Comparison of ENCODE assay signal across 19 mouse cellular contexts in genomic region chr17:35769175-35769960, GRCm38 (mm10). TPM values are rescaled to one million over a fixed set of nuclear protein-coding genes. Genes with fewer than 3 reads are reported as not detected.
DNase-seq lines count a peak whose midpoint lies in the region; ATAC-seq lines count a peak whose summit lies in the region.
"Had no signal": no experiment of that assay in that cellular context is flagged by ENCODE, and none has a peak within 500 bp of the region (broad histone marks: within the 10 kb centered on the region; RNA-seq: fewer than 3 reads in every experiment).

No protein-coding gene starts in this region.

- no peak overlapping the region for H3K27ac ChIP-seq in midbrain, embryonic 11.5 days (ENCODE audit: low read depth, low read length)
- H3K27ac ChIP-seq in midbrain, embryonic 15.5 days: no peak overlapping the region
- no peak overlapping the region for H3K27ac ChIP-seq in stomach, embryonic 15.5 days
- H3K27ac ChIP-seq: forebrain, embryonic 15.5 days; heart, embryonic 13.5 days; kidney, postnatal 0 days; layer of hippocampus, adult 2 months; limb, embryonic 10.5 days; macrophage; midbrain, embryonic 12.5 days had no signal

- no peaks in the 10 kb centered on the region for H3K27me3 ChIP-seq in midbrain, embryonic 11.5 days (ENCODE audit: control insufficient read depth, insufficient read depth, low read length)
- no peaks in the 10 kb centered on the region for H3K27me3 ChIP-seq in midbrain, embryonic 15.5 days (replicated peaks)
- no peaks in the 10 kb centered on the region for H3K27me3 ChIP-seq in stomach, embryonic 15.5 days (replicated peaks)
- H3K27me3 ChIP-seq: forebrain, embryonic 15.5 days; heart, embryonic 13.5 days; midbrain, embryonic 12.5 days had no signal

- DNase-seq in cerebellum, postnatal 14 days: peak; percentile 32 to 48
- DNase-seq in cerebellum, adult 11-12 months: no peak
- DNase-seq in midbrain, embryonic 11.5 days (ENCODE audit: low spot score, missing footprints): peak; percentile 39
- peak; percentile 24 to 32 for DNase-seq in cerebellum, postnatal 36 days
- DNase-seq in left cerebral cortex, postnatal 36 days (ENCODE audit: low spot score in 2 of 2): no peak
- no peak for DNase-seq in kidney, adult 11 months
- DNase-seq: adrenal gland, postnatal 25 days; embryo, embryonic 11 days; lung, adult 2 months; thymus, adult 18-20 months had no signal

- H3K4me1 ChIP-seq in midbrain, embryonic 11.5 days (ENCODE audit: control insufficient read depth, insufficient read depth, low read length): no peaks in the 10 kb centered on the region
- H3K4me1 ChIP-seq in midbrain, embryonic 15.5 days: no peaks in the 10 kb centered on the region
- peaks cover 4% of the 10 kb centered on the region; the same call in 1 of the 2 replicates for H3K4me1 ChIP-seq in stomach, embryonic 15.5 days
- H3K4me1 ChIP-seq: forebrain, embryonic 15.5 days; midbrain, embryonic 12.5 days had no signal

- no peaks in the 10 kb centered on the region for H3K36me3 ChIP-seq in midbrain, embryonic 11.5 days (ENCODE audit: control insufficient read depth, insufficient read depth, low read length)
- H3K36me3 ChIP-seq in midbrain, embryonic 15.5 days (replicated peaks): no peaks in the 10 kb centered on the region
- H3K36me3 ChIP-seq in stomach, embryonic 15.5 days: no peaks in the 10 kb centered on the region
- H3K36me3 ChIP-seq: forebrain, embryonic 15.5 days; heart, embryonic 13.5 days; limb, embryonic 10.5 days; midbrain, embryonic 12.5 days had no signal

- H3K4me3 ChIP-seq in midbrain, embryonic 11.5 days (ENCODE audit: low read depth, low read length): no peak overlapping the region
- no peak overlapping the region for H3K4me3 ChIP-seq in midbrain, embryonic 15.5 days
- no peak overlapping the region for H3K4me3 ChIP-seq in stomach, embryonic 15.5 days (replicated peaks)
- H3K4me3 ChIP-seq: forebrain, embryonic 15.5 days; heart, embryonic 13.5 days; layer of hippocampus, adult 2 months; limb, embryonic 10.5 days; midbrain, embryonic 12.5 days had no signal

- H3K4me2 ChIP-seq in midbrain, embryonic 11.5 days: no peak overlapping the region
- H3K4me2 ChIP-seq in midbrain, embryonic 15.5 days: no peak overlapping the region
- no peak overlapping the region for H3K4me2 ChIP-seq in stomach, embryonic 15.5 days
- H3K4me2 ChIP-seq: forebrain, embryonic 15.5 days; heart, embryonic 13.5 days; midbrain, embryonic 12.5 days had no signal

- 59% methylated on average over 5 of the region's 5 CpGs for WGBS in midbrain, embryonic 11.5 days
- WGBS in midbrain, embryonic 15.5 days: 56% methylated on average over 5 of the region's 5 CpGs
- WGBS in stomach, embryonic 15.5 days: 70% methylated on average over 5 of the region's 5 CpGs

- no peak overlapping the region for H3K9ac ChIP-seq in midbrain, embryonic 11.5 days (ENCODE audit: low read length)
- no peak overlapping the region for H3K9ac ChIP-seq in midbrain, embryonic 15.5 days
- H3K9ac ChIP-seq in stomach, embryonic 15.5 days: no peak overlapping the region
- H3K9ac ChIP-seq: forebrain, embryonic 15.5 days; heart, embryonic 13.5 days; midbrain, embryonic 12.5 days had no signal

- no peak for ATAC-seq in midbrain, embryonic 11.5 days (ENCODE audit: low FRiP score)
- no peak for ATAC-seq in midbrain, embryonic 15.5 days (replicated peaks)
- peak; percentile 63 for ATAC-seq in stomach, embryonic 15.5 days (ENCODE audit: insufficient read depth, low FRiP score, low read depth)
- ATAC-seq: forebrain, embryonic 15.5 days had no signal

- intact Hi-C loops in left cerebral cortex, postnatal 36 days (cut with DNase I): no loop called here

- H3K9me3 ChIP-seq in midbrain, embryonic 11.5 days (ENCODE audit: control insufficient read depth, low read length): no peaks in the 10 kb centered on the region
- no peaks in the 10 kb centered on the region for H3K9me3 ChIP-seq in midbrain, embryonic 15.5 days
- no peaks in the 10 kb centered on the region for H3K9me3 ChIP-seq in stomach, embryonic 15.5 days
- H3K9me3 ChIP-seq: forebrain, embryonic 15.5 days; heart, embryonic 13.5 days; limb, embryonic 10.5 days; midbrain, embryonic 12.5 days had no signal

RNA-seq across cellular contexts. Expression of gene Ier3, which starts 52.1 kb away (rescaled TPM):
- polyA plus RNA-seq in midbrain, embryonic 11.5 days (2014; fragmentation: Nextera tagmentation; extraction: Ambion mirVana): 2.5 and 4.0 TPM in 2 replicates
- 9.7 and 9.9 TPM in 2 replicates for polyA plus RNA-seq in midbrain, embryonic 15.5 days (2015; fragmentation: Nextera tagmentation; extraction: Ambion mirVana)
- polyA plus RNA-seq in stomach, embryonic 15.5 days (2015; fragmentation: Nextera tagmentation; extraction: Ambion mirVana): 14.5 and 16.7 TPM in 2 replicates
- 10 to 100 TPM; 10.6 to 13.6 TPM for total RNA-seq in left cerebral cortex, postnatal 36 days (2021)

RNA-seq across cellular contexts. Expression of gene Flot1, which starts 53.7 kb away (rescaled TPM):
- polyA plus RNA-seq in midbrain, embryonic 11.5 days (2014; fragmentation: Nextera tagmentation; extraction: Ambion mirVana): 46.9 and 47.4 TPM in 2 replicates
- 86.8 and 98.0 TPM in 2 replicates for polyA plus RNA-seq in midbrain, embryonic 15.5 days (2015; fragmentation: Nextera tagmentation; extraction: Ambion mirVana)
- polyA plus RNA-seq in stomach, embryonic 15.5 days (2015; fragmentation: Nextera tagmentation; extraction: Ambion mirVana): 45.3 and 46.0 TPM in 2 replicates
- total RNA-seq in left cerebral cortex, postnatal 36 days (2021): 100 to 1,000 TPM; 146 to 149 TPM

Comparison
In these comparisons a context has a peak if more than half of its experiments do, and no peak if none do; other contexts are left out.
1. DNase-seq: peak in cerebellum, postnatal 14 days (2 of 2), midbrain, embryonic 11.5 days (single experiment) and cerebellum, postnatal 36 days (2 of 2); none in cerebellum, adult 11-12 months (single experiment), left cerebral cortex, postnatal 36 days (0 of 2) and kidney, adult 11 months (single experiment).